Mouse (Mus musculus): ENCODE measurements around the gene Clstn3. TPM values are rescaled to one million over a fixed set of nuclear protein-coding genes. Genes with fewer than 3 reads are reported as not detected.

Clstn3 gene
- polyA plus RNA-seq, 1 experiment from 2014 or later, result 5.4 TPM

GRCm38 (mm10) chr6:124457827-124458226, 6.8 kb downstream of the Clstn3 start:
- no peak for DNase-seq (ENCODE audit: low spot score)
- Histone ChIP-seq H3K27ac (no peak overlapping the region), H3K4me3 (no peak overlapping the region), H3K27me3 (ENCODE audit: low read depth, poor library complexity, severe bottlenecking) (peaks cover 9% of the 10 kb centered on the region; the same call in 1 of the 2 replicates), H3K9me3 (replicated peaks) (no peaks in the 10 kb centered on the region), H3K4me1 (no peaks in the 10 kb centered on the region), H3K36me3 (no peaks in the 10 kb centered on the region)
- WGBS, result 90% methylated on average over 5 of the region's 5 CpGs

GRCm38 (mm10) chr6:124456243-124456642, 8.4 kb downstream of the Clstn3 start:
- H3K9me3 ChIP-seq (replicated peaks), result no peaks in the 10 kb centered on the region
- WGBS, result 86% methylated on average over 5 of the region's 5 CpGs
- 0 out of 2 replicates have a peak, but pooled peaks cover 5% of the 10 kb centered on the region for H3K27me3 ChIP-seq (ENCODE audit: low read depth, poor library complexity, severe bottlenecking)
- H3K36me3 ChIP-seq, result no peaks in the 10 kb centered on the region
- H3K4me3 ChIP-seq, result no peak overlapping the region
- no peaks in the 10 kb centered on the region for H3K4me1 ChIP-seq
- H3K27ac ChIP-seq, result no peak overlapping the region
- DNase-seq (ENCODE audit: low spot score), result no peak

GRCm38 (mm10) chr6:124453756-124454155, 10.8 kb downstream of the Clstn3 start:
- Histone ChIP-seq H3K9me3 (replicated peaks) (no peaks in the 10 kb centered on the region), H3K27me3 (ENCODE audit: low read depth, poor library complexity, severe bottlenecking) (0 out of 2 replicates have a peak, but pooled peaks cover 5% of the 10 kb centered on the region), H3K27ac (no peak overlapping the region), H3K36me3 (no peaks in the 10 kb centered on the region), H3K4me1 (no peaks in the 10 kb centered on the region), H3K4me3 (no peak overlapping the region)
- DNase-seq (ENCODE audit: low spot score), result no peak
- WGBS, result 53% methylated on average over 4 of the region's 4 CpGs

- H3K27me3 ChIP-seq (ENCODE audit: low read depth, poor library complexity, severe bottlenecking), result 0 out of 2 replicates have a peak, but pooled peaks cover 5% of the 10 kb centered on the region
- 67% methylated on average over 3 of the region's 3 CpGs for WGBS
- no peak overlapping the region for H3K27ac ChIP-seq
- H3K9me3 ChIP-seq (replicated peaks), result no peaks in the 10 kb centered on the region
- no peaks in the 10 kb centered on the region for H3K36me3 ChIP-seq
- no peak for DNase-seq (ENCODE audit: low spot score)
- H3K4me1 ChIP-seq, result no peaks in the 10 kb centered on the region
- H3K4me3 ChIP-seq, result no peak overlapping the region
Measured at GRCm38 (mm10) chr6:124451995-124452394, 12.6 kb downstream of the Clstn3 start.

- H3K36me3 ChIP-seq, result no peaks in the 10 kb centered on the region
- H3K4me3 ChIP-seq, result no peak overlapping the region
- WGBS, result 84% methylated on average over 18 of the region's 18 CpGs
- no peaks in the 10 kb centered on the region for H3K9me3 ChIP-seq (replicated peaks)
- H3K27me3 ChIP-seq (ENCODE audit: low read depth, poor library complexity, severe bottlenecking), result 0 out of 2 replicates have a peak, but pooled peaks cover 5% of the 10 kb centered on the region
- no peaks in the 10 kb centered on the region for H3K4me1 ChIP-seq
- no peak for DNase-seq (ENCODE audit: low spot score)
- no peak overlapping the region for H3K27ac ChIP-seq
Measured at GRCm38 (mm10) chr6:124449668-124450383, 14.8 kb downstream of the Clstn3 start.

- no peaks in the 10 kb centered on the region for H3K36me3 ChIP-seq
- WGBS, result 94% methylated on average over 16 of the region's 16 CpGs
Measured at GRCm38 (mm10) chr6:124448959-124449667, 15.5 kb downstream of the Clstn3 start.

GRCm38 (mm10) chr6:124448186-124448852, 16.3 kb downstream of the Clstn3 start:
- Histone ChIP-seq H3K4me3 (no peak overlapping the region), H3K9me3 (replicated peaks) (no peaks in the 10 kb centered on the region), H3K27ac (no peak overlapping the region), H3K36me3 (no peaks in the 10 kb centered on the region), H3K27me3 (ENCODE audit: low read depth, poor library complexity, severe bottlenecking) (0 out of 2 replicates have a peak, but pooled peaks cover 5% of the 10 kb centered on the region), H3K4me1 (no peaks in the 10 kb centered on the region)
- no peak for DNase-seq (ENCODE audit: low spot score)
- 79% methylated on average over 10 of the region's 10 CpGs for WGBS

More at GRCm38 (mm10) chr6:124448959-124449667, 15.5 kb downstream of the Clstn3 start:
- Histone ChIP-seq H3K27me3 (ENCODE audit: low read depth, poor library complexity, severe bottlenecking) (0 out of 2 replicates have a peak, but pooled peaks cover 5% of the 10 kb centered on the region), H3K9me3 (replicated peaks) (no peaks in the 10 kb centered on the region), H3K4me3 (no peak overlapping the region), H3K4me1 (no peaks in the 10 kb centered on the region), H3K27ac (no peak overlapping the region)
- DNase-seq (ENCODE audit: low spot score), result no peak

- DNase-seq (ENCODE audit: low spot score), result no peak
- H3K4me1 ChIP-seq, result no peaks in the 10 kb centered on the region
- H3K27ac ChIP-seq, result no peak overlapping the region
- no peaks in the 10 kb centered on the region for H3K36me3 ChIP-seq
- no peaks in the 10 kb centered on the region for H3K27me3 ChIP-seq (ENCODE audit: low read depth, poor library complexity, severe bottlenecking)
- no peak overlapping the region for H3K4me3 ChIP-seq
- H3K9me3 ChIP-seq (replicated peaks), result no peaks in the 10 kb centered on the region
- 94% methylated on average over 2 of the region's 2 CpGs for WGBS
Measured at GRCm38 (mm10) chr6:124447356-124447755, 17.2 kb downstream of the Clstn3 start.

- Histone ChIP-seq H3K36me3 (no peaks in the 10 kb centered on the region), H3K27ac (no peak overlapping the region), H3K4me1 (no peaks in the 10 kb centered on the region), H3K27me3 (ENCODE audit: low read depth, poor library complexity, severe bottlenecking) (no peaks in the 10 kb centered on the region), H3K4me3 (no peak overlapping the region), H3K9me3 (replicated peaks) (no peaks in the 10 kb centered on the region)
- WGBS, result 95% methylated on average over 9 of the region's 9 CpGs
- no peak for DNase-seq (ENCODE audit: low spot score)
Measured at GRCm38 (mm10) chr6:124446459-124446858, 18.1 kb downstream of the Clstn3 start.

GRCm38 (mm10) chr6:124446024-124446423, 18.6 kb downstream of the Clstn3 start:
- Histone ChIP-seq H3K27me3 (ENCODE audit: low read depth, poor library complexity, severe bottlenecking) (no peaks in the 10 kb centered on the region), H3K36me3 (no peaks in the 10 kb centered on the region), H3K4me3 (no peak overlapping the region), H3K4me1 (no peaks in the 10 kb centered on the region), H3K27ac (no peak overlapping the region), H3K9me3 (replicated peaks) (no peaks in the 10 kb centered on the region)
- 89% methylated on average over 2 of the region's 2 CpGs for WGBS
- DNase-seq (ENCODE audit: low spot score), result no peak

GRCm38 (mm10) chr6:124443338-124443737, 21.3 kb downstream of the Clstn3 start:
- Histone ChIP-seq H3K27ac (no peak overlapping the region), H3K9me3 (replicated peaks) (no peaks in the 10 kb centered on the region), H3K36me3 (no peaks in the 10 kb centered on the region), H3K4me1 (no peaks in the 10 kb centered on the region), H3K4me3 (no peak overlapping the region), H3K27me3 (ENCODE audit: low read depth, poor library complexity, severe bottlenecking) (no peaks in the 10 kb centered on the region)
- WGBS, result 96% methylated on average over 2 of the region's 2 CpGs
- DNase-seq (ENCODE audit: low spot score), result no peak

- Histone ChIP-seq H3K36me3 (no peaks in the 10 kb centered on the region), H3K27me3 (ENCODE audit: low read depth, poor library complexity, severe bottlenecking) (no peaks in the 10 kb centered on the region), H3K27ac (no peak overlapping the region), H3K4me1 (peaks cover under 1% of the 10 kb centered on the region; the same call in 1 of the 2 replicates), H3K4me3 (no peak overlapping the region), H3K9me3 (replicated peaks) (no peaks in the 10 kb centered on the region)
- no peak for DNase-seq (ENCODE audit: low spot score)
- 80% methylated on average over 7 of the region's 7 CpGs for WGBS
Measured at GRCm38 (mm10) chr6:124436245-124436644, 28.3 kb downstream of the Clstn3 start.

- no peaks in the 10 kb centered on the region for H3K36me3 ChIP-seq
- peaks cover 7% of the 10 kb centered on the region; the same call in 1 of the 2 replicates for H3K4me1 ChIP-seq
- H3K4me3 ChIP-seq, result no peak overlapping the region
- 83% methylated on average over 5 of the region's 5 CpGs for WGBS
- no peaks in the 10 kb centered on the region for H3K9me3 ChIP-seq (replicated peaks)
- DNase-seq (ENCODE audit: low spot score), result no peak
- H3K27me3 ChIP-seq (ENCODE audit: low read depth, poor library complexity, severe bottlenecking), result no peaks in the 10 kb centered on the region
- H3K27ac ChIP-seq, result no peak overlapping the region
Measured at GRCm38 (mm10) chr6:124435173-124435572, 29.4 kb downstream of the Clstn3 start.

Data from limb, embryonic 10.5 days (tissue).